Mouse (Mus musculus) CH12.LX (cell line): ENCODE results near the gene Hoxa9.

Experiments
- CTCF ChIP-seq, 2 experiments: IDR thresholded peaks in 1 of 2; conservative IDR thresholded peaks in 1 of 2; 2 replicates each; pipeline ENCODE4 v1.5.1; 2011 to 2012; ENCODE audit warnings: low read depth in 2 of 2, low read length in 2 of 2, improper control_type of control experiment in 1 of 2, inconsistent platforms in 1 of 2, mild to moderate bottlenecking in 1 of 2, moderate library complexity in 1 of 2
- KAT2A ChIP-seq: IDR thresholded peaks from 2 replicates; pipeline ENCODE4 v1.6.1; 2012; ENCODE audit warnings: low read length, improper control_type of control experiment, inconsistent platforms; ENCODE audit not compliant: insufficient replicate concordance
- POLR2A ChIP-seq: IDR thresholded peaks from 2 replicates; pipeline ENCODE4 v1.6.1; 2011; ENCODE audit warnings: low read depth, mild to moderate bottlenecking, improper control_type of control experiment, low read length
- RAD21 ChIP-seq: IDR thresholded peaks from 2 replicates; pipeline ENCODE4 v1.6.1; 2011; ENCODE audit warnings: low read depth, mild to moderate bottlenecking, low read length, improper control_type of control experiment, moderate library complexity
- RCOR1 ChIP-seq: conservative IDR thresholded peaks from 2 replicates; pipeline ENCODE4 v1.6.1; 2012; ENCODE audit warnings: low read depth, mild to moderate bottlenecking, inconsistent platforms, low read length, improper control_type of control experiment
- TBP ChIP-seq: conservative IDR thresholded peaks from 2 replicates; pipeline ENCODE4 v1.6.1; 2011; ENCODE audit warnings: low read depth, low read length, improper control_type of control experiment
- ZMIZ1 ChIP-seq: IDR thresholded peaks from 2 replicates; pipeline ENCODE4 v1.6.1; 2012; ENCODE audit warnings: low read depth, mild to moderate bottlenecking, inconsistent platforms, low read length, improper control_type of control experiment
- ZNF384 ChIP-seq: IDR thresholded peaks from 2 replicates; pipeline ENCODE4 v1.6.1; 2012; ENCODE audit warnings: low read depth, low read length, improper control_type of control experiment, inconsistent platforms

DNA sequence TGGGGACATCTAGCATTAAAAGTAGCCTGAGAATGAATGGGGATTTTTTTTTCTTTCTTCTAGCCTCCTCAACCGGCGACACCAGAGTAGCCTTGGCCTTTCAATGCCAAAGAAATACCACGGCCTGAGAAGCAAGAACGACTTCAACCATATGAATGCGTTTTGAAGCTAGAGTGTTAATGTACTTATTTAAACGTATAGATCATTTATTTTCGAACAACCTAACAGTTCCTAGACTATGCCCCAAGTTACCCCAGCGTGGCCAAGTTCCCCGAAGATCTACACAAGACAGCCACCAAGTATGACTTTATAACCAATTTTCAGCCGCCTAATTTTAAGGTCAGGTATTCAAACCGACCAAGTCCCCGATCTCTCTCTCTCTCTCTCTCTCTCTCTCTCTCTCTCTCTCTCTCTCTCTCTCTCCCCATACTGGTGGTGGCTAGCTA lies 10.0 kb downstream of the Hoxa9 start:
- no peak for TF ChIP-seq POLR2A
- TF ChIP-seq TBP: no peak
- no peak for TF ChIP-seq CTCF (conservative IDR thresholded peaks at IDR 0.05 in 1 of 2, IDR thresholded peaks at IDR 0.05 in 1 of 2; ENCODE audit: low read depth in 2 of 2, low read length in 2 of 2)
- no peak for TF ChIP-seq ZMIZ1
- TF ChIP-seq RAD21: no peak
- no peak for TF ChIP-seq ZNF384
- no peak for TF ChIP-seq KAT2A
- TF ChIP-seq RCOR1: no peak
